Mouse (Mus musculus): ENCODE data around the gene Daam1. TPM values are rescaled to one million over a fixed set of nuclear protein-coding genes. Genes with fewer than 3 reads are reported as not detected.

Gene Daam1
- 15.3 and 17.5 TPM in 2 replicates for polyA plus RNA-seq (2014; fragmentation: Nextera tagmentation; extraction: Ambion mirVana)

GRCm38 (mm10) chr12:71830607-71831257 is at the start of gene Daam1:
Gene Daam1 (plus strand): TSS chr12:71831078.
- Histone ChIP-seq H3K9ac (peak within 1 kb of the TSS; percentile 87), H3K27me3 (ENCODE audit: insufficient read depth, low read length) (no peaks in the 10 kb centered on the region), H3K4me3 (ENCODE audit: low read depth, low read length) (peak within 1 kb of the TSS; percentile 88), H3K36me3 (ENCODE audit: insufficient read depth) (no peaks in the 10 kb centered on the region), H3K4me1 (ENCODE audit: insufficient read depth) (peaks cover 8% of the 10 kb centered on the region), H3K9me3 (ENCODE audit: low read depth, low read length) (no peaks in the 10 kb centered on the region), H3K27ac (ENCODE audit: low read depth) (peak within 1 kb of the TSS; percentile 94), H3K4me2 (peak within 1 kb of the TSS; percentile 93)
- ATAC-seq (ENCODE audit: insufficient read depth) (peak; percentile 100), DNase-seq (peak; percentile 98)
- under 1% methylated on average over 35 of the region's 35 CpGs for WGBS
- peak; percentile 31 for TF ChIP-seq CTCF (IDR thresholded peaks at IDR 0.05; ENCODE audit: low read depth)

- peak; percentile 36 for DNase-seq
- H3K4me3 ChIP-seq (ENCODE audit: low read depth, low read length) = no peak overlapping the region
- no peaks in the 10 kb centered on the region for H3K36me3 ChIP-seq (ENCODE audit: insufficient read depth)
- no peak overlapping the region for H3K4me2 ChIP-seq
- no peaks in the 10 kb centered on the region for H3K4me1 ChIP-seq (ENCODE audit: insufficient read depth)
- 33% methylated on average over 7 of the region's 7 CpGs for WGBS
- H3K27me3 ChIP-seq (ENCODE audit: insufficient read depth, low read length) = no peaks in the 10 kb centered on the region
- TF ChIP-seq CTCF (IDR thresholded peaks at IDR 0.05; ENCODE audit: low read depth) = no peak
- H3K27ac ChIP-seq (ENCODE audit: low read depth) = 0 out of 2 replicates have a peak overlapping the region, but pooled peaks have one; percentile 19
- H3K9me3 ChIP-seq (ENCODE audit: low read depth, low read length) = no peaks in the 10 kb centered on the region
- H3K9ac ChIP-seq = no peak overlapping the region
- no peak for ATAC-seq (ENCODE audit: insufficient read depth)
These were observed 49.7 kb upstream of the Daam1 start for GRCm38 (mm10) chr12:71781220-71781619.

GRCm38 (mm10) chr12:71783970-71784369 is 46.9 kb upstream of the Daam1 start:
- no peaks in the 10 kb centered on the region for H3K9me3 ChIP-seq (ENCODE audit: low read depth, low read length)
- no peaks in the 10 kb centered on the region for H3K27me3 ChIP-seq (ENCODE audit: insufficient read depth, low read length)
- 80% methylated on average over 3 of the region's 3 CpGs for WGBS
- no peaks in the 10 kb centered on the region for H3K4me1 ChIP-seq (ENCODE audit: insufficient read depth)
- DNase-seq (no peak), ATAC-seq (ENCODE audit: insufficient read depth) (no peak)
- no peak for TF ChIP-seq CTCF (IDR thresholded peaks at IDR 0.05; ENCODE audit: low read depth)
- no peak overlapping the region for H3K9ac ChIP-seq
- H3K4me2 ChIP-seq = no peak overlapping the region
- no peak overlapping the region for H3K27ac ChIP-seq (ENCODE audit: low read depth)
- H3K36me3 ChIP-seq (ENCODE audit: insufficient read depth) = no peaks in the 10 kb centered on the region
- no peak overlapping the region for H3K4me3 ChIP-seq (ENCODE audit: low read depth, low read length)

GRCm38 (mm10) chr12:71784666-71785255 is 46.1 kb upstream of the Daam1 start:
- H3K9ac ChIP-seq = no peak overlapping the region
- no peak overlapping the region for H3K27ac ChIP-seq (ENCODE audit: low read depth)
- H3K27me3 ChIP-seq (ENCODE audit: insufficient read depth, low read length) = no peaks in the 10 kb centered on the region
- H3K4me1 ChIP-seq (ENCODE audit: insufficient read depth) = no peaks in the 10 kb centered on the region
- DNase-seq (no peak), ATAC-seq (ENCODE audit: insufficient read depth) (no peak)
- no peak overlapping the region for H3K4me3 ChIP-seq (ENCODE audit: low read depth, low read length)
- no peaks in the 10 kb centered on the region for H3K9me3 ChIP-seq (ENCODE audit: low read depth, low read length)
- H3K4me2 ChIP-seq = no peak overlapping the region
- no peak for TF ChIP-seq CTCF (IDR thresholded peaks at IDR 0.05; ENCODE audit: low read depth)
- no peaks in the 10 kb centered on the region for H3K36me3 ChIP-seq (ENCODE audit: insufficient read depth)
- 51% methylated on average over 11 of the region's 11 CpGs for WGBS

GRCm38 (mm10) chr12:71786521-71786920 is 44.4 kb upstream of the Daam1 start:
- ATAC-seq (ENCODE audit: insufficient read depth) (no peak), DNase-seq (no peak)
- Histone ChIP-seq H3K4me1 (ENCODE audit: insufficient read depth) (no peaks in the 10 kb centered on the region), H3K4me2 (no peak overlapping the region), H3K27ac (ENCODE audit: low read depth) (no peak overlapping the region), H3K9me3 (ENCODE audit: low read depth, low read length) (no peaks in the 10 kb centered on the region), H3K36me3 (ENCODE audit: insufficient read depth) (no peaks in the 10 kb centered on the region), H3K27me3 (ENCODE audit: insufficient read depth, low read length) (no peaks in the 10 kb centered on the region), H3K4me3 (ENCODE audit: low read depth, low read length) (no peak overlapping the region), H3K9ac (no peak overlapping the region)
- no peak for TF ChIP-seq CTCF (IDR thresholded peaks at IDR 0.05; ENCODE audit: low read depth)

GRCm38 (mm10) chr12:71788791-71789190 is 42.1 kb upstream of the Daam1 start:
- Histone ChIP-seq H3K4me1 (ENCODE audit: insufficient read depth) (peaks cover 3% of the 10 kb centered on the region; the same call in 1 of the 2 replicates), H3K9ac (no peak overlapping the region), H3K36me3 (ENCODE audit: insufficient read depth) (no peaks in the 10 kb centered on the region), H3K27ac (ENCODE audit: low read depth) (no peak overlapping the region), H3K4me2 (no peak overlapping the region), H3K4me3 (ENCODE audit: low read depth, low read length) (no peak overlapping the region), H3K27me3 (ENCODE audit: insufficient read depth, low read length) (no peaks in the 10 kb centered on the region), H3K9me3 (ENCODE audit: low read depth, low read length) (no peaks in the 10 kb centered on the region)
- no peak for TF ChIP-seq CTCF (IDR thresholded peaks at IDR 0.05; ENCODE audit: low read depth)
- DNase-seq (no peak), ATAC-seq (ENCODE audit: insufficient read depth) (no peak)
- 71% methylated on average over 4 of the region's 4 CpGs for WGBS

GRCm38 (mm10) chr12:71790581-71790980 is 40.3 kb upstream of the Daam1 start:
- 88% methylated on average over 1 of the region's 1 CpGs for WGBS
- TF ChIP-seq CTCF (IDR thresholded peaks at IDR 0.05; ENCODE audit: low read depth) = no peak
- no peaks in the 10 kb centered on the region for H3K9me3 ChIP-seq (ENCODE audit: low read depth, low read length)
- no peak overlapping the region for H3K4me3 ChIP-seq (ENCODE audit: low read depth, low read length)
- H3K27ac ChIP-seq (ENCODE audit: low read depth) = no peak overlapping the region
- ATAC-seq (ENCODE audit: insufficient read depth) (no peak), DNase-seq (no peak)
- H3K4me1 ChIP-seq (ENCODE audit: insufficient read depth) = peaks cover 3% of the 10 kb centered on the region; the same call in 1 of the 2 replicates
- H3K36me3 ChIP-seq (ENCODE audit: insufficient read depth) = no peaks in the 10 kb centered on the region
- H3K27me3 ChIP-seq (ENCODE audit: insufficient read depth, low read length) = no peaks in the 10 kb centered on the region
- no peak overlapping the region for H3K9ac ChIP-seq
- H3K4me2 ChIP-seq = no peak overlapping the region

Measured in lung, embryonic 14.5 days (tissue).